Mouse (Mus musculus) T-helper 2 cell (primary cell): ENCODE measurements around the gene Gm15557.

Experiments
- in situ Hi-C: fragments of 300-600 bp; cut with MboI, MseI; formaldehyde crosslinking; loops from one replicate; pipeline ENCODE4 v1.15.1; 2025; ENCODE audit warnings: high pct_unique_total_duplicates

Gene Gm15557

DNA sequence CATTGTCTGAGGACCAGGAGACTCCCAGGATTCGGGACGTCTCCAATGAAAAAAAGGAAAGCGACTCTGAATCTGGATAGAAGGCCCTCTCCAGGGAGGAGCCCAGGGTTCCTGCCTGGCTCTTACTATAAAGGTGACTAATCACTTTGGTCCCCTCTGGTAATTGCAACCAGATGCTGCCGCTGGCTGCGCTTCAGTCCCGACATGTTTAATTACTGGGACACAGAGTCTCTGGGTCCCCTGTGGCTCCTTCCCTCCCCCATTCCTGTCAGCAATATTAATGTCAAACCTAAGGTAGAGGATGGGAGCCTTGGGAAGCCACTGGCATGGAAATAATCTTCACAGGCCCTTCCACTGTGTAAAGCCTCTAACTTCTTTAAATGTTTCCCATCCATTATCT, 8.8 kb downstream of the Gm15557 start:
- in situ Hi-C loops: no loop called here

DNA sequence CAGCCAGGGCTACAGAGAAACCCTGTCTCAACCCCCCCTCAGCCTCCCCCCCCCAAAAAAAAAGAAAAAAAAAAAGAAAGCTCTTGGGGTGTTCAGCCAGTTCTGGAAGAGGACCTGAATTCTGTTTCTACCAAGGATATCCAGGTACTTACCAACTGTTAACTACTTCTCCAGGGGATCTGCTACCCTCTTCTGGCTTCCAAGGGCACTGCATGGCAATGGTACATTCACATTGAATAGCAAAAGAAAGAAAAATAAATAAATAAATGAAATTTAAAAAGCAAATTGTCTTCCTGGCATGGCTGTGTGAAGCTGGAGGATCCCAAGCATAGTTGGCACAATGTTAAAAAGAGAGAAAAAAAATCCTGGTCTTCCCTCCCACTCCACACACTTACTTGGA, 11.5 kb downstream of the Gm15557 start:
- in situ Hi-C loops: no loop called here

DNA sequence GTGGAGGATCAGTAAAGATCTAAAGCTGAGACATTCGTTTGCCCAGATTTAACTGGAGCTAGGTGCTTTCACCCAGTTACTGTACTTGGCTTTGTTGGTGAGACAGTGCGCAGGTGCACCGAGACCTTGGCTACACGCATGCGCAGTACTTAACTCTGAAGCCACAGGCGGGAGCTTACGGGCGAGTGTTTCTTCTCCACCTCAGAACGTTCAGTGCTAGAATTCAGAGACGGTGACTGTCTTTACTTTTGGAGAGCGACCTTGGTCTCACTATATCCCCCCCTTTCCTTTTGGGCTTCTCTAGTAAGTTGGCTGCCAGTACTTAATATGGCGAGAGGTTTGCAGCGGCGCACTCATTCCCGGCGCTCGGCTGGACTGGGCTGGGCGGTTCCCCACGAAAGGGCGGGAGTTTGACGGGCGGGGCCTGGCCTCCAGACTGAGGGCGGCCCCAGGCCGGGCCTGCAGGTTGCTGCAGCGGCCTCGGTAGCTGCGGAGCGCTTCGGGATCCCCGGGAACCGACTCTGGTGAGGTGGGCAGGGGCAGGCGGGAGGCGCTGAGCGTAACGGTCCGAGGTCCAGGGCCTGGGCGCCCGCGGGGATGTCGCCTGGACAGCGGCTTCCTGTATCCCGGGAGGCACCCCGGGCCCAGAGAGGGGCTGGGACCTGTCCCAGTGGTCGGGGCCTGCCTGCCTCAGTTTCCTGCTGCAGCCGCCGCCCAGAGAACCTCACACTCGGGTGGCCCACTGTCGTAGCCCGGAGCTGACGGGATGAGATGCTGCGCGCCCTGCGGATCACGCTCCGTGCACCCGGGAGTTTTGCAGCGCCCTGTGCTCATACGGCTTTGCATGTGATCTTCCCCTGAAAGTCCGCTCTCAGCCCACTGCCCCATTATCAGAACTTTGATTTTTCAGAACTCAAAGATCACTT, 15.9 kb downstream of the Gm15557 start, which contains the start of gene Cep250:
Cep250 (plus strand) TSS at position 325 of the 926 bp plus-strand sequence.
- in situ Hi-C loops: no loop called here

DNA sequence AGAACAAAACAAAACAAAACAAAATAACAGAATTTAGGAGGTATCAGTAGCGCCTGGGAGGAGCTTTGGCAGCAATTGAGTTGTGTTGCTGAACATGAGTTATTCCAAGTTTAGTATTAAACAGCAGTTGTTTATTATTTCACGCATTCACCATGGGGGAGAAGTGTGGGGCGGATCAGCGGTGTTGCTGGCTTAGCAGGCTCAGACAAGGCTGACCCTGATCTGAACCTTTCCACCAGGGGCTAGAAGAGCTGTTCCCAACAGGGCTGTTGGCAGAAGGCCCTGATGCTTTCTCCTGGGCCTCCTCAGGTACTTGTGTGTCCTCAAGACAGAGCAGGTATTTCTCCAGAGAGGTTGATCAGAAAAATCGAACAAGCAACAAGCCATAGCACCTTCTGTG, 19.5 kb downstream of the Gm15557 start:
- in situ Hi-C loops: loop anchor here (10.0 kb wide), 1 partner anchor 175 kb away; no protein-coding TSS in a partner anchor

DNA sequence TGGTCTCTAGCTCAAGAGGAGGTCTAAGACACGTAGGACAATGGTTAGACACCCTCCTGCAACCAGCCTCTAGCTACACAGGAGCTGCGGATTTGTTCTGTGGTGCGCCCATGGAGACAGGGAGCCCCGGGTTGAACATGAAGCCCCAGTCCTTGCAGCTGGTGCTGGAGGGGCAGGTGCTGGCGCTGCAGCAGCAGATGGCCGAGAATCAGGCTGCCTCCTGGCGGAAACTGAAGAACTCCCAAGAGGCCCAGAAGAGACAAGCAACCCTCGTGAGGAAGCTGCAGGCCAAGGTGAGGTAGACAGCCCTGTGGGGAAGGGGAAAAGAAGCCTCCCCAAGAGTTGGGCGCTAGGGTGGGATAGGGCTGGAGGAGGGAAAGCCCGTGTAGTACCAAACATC, 21.3 kb downstream of the Gm15557 start:
- in situ Hi-C loops: loop anchor here (10.0 kb wide), 1 partner anchor 173 kb away; no protein-coding TSS in a partner anchor

DNA sequence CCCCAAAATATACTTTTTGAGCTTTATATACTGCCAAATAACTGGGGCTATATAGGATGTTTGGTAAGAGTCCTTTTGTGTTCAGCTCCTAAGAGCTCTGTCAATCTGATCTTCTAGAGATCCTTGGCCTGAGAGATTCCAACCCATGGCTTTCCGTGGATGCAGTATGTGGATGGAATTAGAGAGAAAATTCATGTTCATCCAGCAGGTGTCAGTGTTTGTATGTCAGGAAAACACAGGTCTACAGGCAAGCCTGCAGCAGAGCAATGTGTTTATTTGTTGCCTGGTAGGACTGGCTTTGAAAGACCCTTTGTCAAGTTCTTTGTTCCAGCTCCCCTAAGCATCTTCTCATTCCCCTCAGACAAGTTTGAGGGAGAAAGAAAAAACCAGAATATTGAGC, 22.5 kb downstream of the Gm15557 start:
- in situ Hi-C loops: loop anchor here (10.0 kb wide), 1 partner anchor 172 kb away; no protein-coding TSS in a partner anchor

GRCm38 (mm10) chr2:155973348-155973747, 32.8 kb downstream of the Gm15557 start:
- in situ Hi-C loops: no loop called here

DNA sequence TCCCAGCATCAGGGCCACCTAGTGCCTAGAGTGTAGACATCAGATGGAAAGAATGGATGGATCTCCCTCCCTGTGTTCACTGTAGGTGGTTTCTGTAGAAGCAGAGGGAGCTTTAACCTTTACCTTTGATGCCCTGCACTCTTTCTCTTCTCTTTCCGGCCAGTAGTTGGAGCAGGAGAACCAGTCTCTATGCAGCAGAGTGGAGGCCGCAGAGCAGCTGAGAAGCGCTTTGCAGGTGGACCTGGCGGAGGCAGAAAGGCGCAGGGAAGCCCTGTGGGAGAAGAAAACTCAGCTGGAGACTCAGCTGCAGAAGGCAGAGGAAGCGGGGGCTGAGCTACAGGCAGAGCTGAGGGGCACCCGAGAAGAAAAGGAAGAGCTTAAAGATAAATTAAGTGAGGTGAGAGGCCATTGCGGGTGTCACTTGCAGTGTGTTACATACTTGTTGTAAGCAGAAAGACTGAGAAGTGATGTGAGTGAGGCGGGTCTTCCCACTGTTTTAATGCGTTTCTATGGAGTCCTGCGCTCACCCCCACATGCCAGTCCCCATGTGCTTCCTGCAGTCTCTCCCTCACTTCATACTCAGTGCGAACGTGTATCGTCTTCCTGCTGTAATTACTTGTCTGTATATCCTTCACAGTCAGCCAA, 33.7 kb downstream of the Gm15557 start:
- in situ Hi-C loops: no loop called here

DNA sequence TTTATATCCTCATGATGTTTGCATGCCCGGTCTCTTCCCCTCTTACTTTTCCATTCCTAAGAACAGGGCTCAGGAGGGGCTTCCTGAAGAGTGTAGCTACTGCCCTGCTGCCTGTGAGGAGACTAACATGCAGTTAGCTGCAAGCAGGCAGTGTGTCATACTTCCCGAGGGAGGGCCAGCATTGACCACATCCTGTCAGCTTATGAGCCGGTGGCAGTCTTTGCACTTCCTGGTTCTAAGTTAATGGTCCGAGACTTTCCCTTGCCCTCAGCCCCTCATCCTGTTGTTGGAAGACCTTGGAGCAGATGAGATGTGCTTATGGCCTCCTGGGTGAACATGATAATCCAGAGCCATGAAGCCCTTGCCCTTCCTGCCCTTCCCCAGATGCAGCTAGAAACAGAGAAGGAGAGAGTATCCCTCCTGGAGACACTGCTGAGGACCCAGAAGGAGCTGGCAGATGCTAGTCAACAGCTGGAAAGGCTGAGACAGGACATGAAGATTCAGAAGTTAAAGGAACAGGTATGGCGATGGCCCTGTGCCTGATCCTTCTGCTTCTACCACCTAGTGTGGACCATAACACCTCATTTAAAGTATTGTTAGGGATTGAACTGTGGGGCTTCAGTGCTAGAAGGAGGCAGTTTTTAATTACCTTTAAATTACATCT, 38.9 kb downstream of the Gm15557 start:
- in situ Hi-C loops: no loop called here

GRCm38 (mm10) chr2:155985776-155986175, 45.2 kb downstream of the Gm15557 start:
- in situ Hi-C loops: no loop called here

- in situ Hi-C loops: no loop called here
These were observed 46.6 kb downstream of the Gm15557 start for GRCm38 (mm10) chr2:155987131-155987530.

DNA sequence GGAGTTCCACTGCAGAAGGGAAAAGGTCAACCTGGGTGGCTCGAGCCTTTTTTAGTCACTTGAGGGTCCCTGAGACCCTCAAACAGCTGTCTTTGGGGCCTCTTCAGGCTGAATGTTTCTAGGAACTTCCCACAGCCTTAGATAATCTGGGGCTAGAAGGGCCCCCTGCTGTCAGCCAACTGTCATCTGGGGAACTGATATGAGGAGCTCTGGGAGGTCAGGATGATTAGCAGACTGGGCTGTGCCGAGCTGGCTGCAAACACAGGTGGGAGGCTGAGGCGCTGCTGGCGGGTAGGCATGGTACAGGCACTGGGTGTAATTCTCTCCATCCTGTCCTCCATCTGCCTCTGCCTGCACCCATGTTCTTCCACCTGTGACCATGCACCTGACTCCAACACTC, 48.6 kb downstream of the Gm15557 start:
- in situ Hi-C loops: no loop called here

DNA sequence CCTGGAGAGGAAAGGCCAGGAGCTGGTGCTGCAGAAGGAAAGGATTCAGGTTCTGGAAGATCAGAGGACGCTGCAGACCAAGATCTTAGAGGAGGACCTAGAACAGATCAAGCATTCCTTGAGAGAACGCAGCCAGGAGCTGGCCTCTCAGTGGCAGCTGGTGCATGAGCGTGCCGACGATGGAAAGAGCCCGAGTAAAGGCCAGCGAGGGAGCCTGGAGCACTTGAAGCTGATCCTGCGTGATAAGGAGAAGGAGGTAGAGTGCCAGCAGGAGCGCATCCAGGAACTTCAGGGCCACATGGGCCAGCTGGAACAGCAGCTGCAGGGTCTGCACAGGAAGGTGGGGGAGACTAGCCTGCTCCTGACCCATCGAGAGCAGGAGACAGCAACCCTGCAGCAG, 50.6 kb downstream of the Gm15557 start:
- in situ Hi-C loops: no loop called here

DNA sequence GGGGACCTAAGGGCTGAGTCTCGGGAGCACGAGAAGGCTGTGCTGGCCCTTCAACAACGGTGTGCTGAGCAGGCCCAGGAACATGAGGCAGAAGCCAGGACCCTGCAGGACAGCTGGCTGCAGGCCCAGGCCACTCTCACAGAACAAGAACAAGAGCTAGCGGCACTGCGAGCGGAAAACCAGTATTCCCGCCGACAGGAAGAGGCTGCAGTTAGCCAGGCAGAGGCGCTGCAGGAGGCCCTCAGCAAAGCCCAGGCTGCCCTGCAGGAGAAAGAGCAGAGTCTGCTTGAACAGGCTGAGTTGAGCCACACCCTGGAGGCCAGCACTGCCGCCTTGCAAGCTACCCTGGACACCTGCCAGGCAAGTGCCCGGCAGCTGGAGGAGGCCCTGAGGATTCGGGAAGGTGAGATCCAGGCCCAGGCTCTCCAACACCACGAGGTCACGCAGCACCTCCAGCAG, 51.4 kb downstream of the Gm15557 start:
- in situ Hi-C loops: no loop called here
